Mouse (Mus musculus): ENCODE measurements at regions not wholly inside any gene's neighbourhood (a gene's known extent, or its start where the extent isn't known, plus 50 kb on each side); places are given as distances from the start of the nearest gene placed in this dataset.

- Histone ChIP-seq H3K27ac (ENCODE audit: low read depth, low read length) (no peak overlapping the region), H3K9me3 (replicated peaks; ENCODE audit: control insufficient read depth, low read length) (no peaks in the 10 kb centered on the region), H3K27me3 (replicated peaks; ENCODE audit: control insufficient read depth, insufficient read depth, low read length) (no peaks in the 10 kb centered on the region), H3K36me3 (ENCODE audit: control insufficient read depth, insufficient read depth, low read length) (no peaks in the 10 kb centered on the region), H3K9ac (ENCODE audit: low read length) (no peak overlapping the region), H3K4me3 (ENCODE audit: low read depth, low read length) (no peak overlapping the region), H3K4me1 (ENCODE audit: control insufficient read depth, insufficient read depth, low read length) (peaks cover 10% of the 10 kb centered on the region; the same call in 1 of the 2 replicates), H3K4me2 (ENCODE audit: low read length) (no peak overlapping the region)
- 93% methylated on average over 4 of the region's 4 CpGs for WGBS
- no peak for ATAC-seq
- no peak for DNase-seq (ENCODE audit: low spot score)
Measured at GRCm38 (mm10) chrX:99544410-99544809, 73.3 kb upstream of the Pja1 start.

GRCm38 (mm10) chrX:99541916-99542315, 70.8 kb upstream of the Pja1 start:
- H3K4me1 ChIP-seq (ENCODE audit: control insufficient read depth, insufficient read depth, low read length): peaks cover 5% of the 10 kb centered on the region; the same call in 1 of the 2 replicates
- no peak overlapping the region for H3K4me2 ChIP-seq (ENCODE audit: low read length)
- H3K27ac ChIP-seq (ENCODE audit: low read depth, low read length): no peak overlapping the region
- no peaks in the 10 kb centered on the region for H3K27me3 ChIP-seq (replicated peaks; ENCODE audit: control insufficient read depth, insufficient read depth, low read length)
- 96% methylated on average over 3 of the region's 3 CpGs for WGBS
- no peak overlapping the region for H3K9ac ChIP-seq (ENCODE audit: low read length)
- DNase-seq (ENCODE audit: low spot score): no peak
- ATAC-seq: no peak
- H3K36me3 ChIP-seq (ENCODE audit: control insufficient read depth, insufficient read depth, low read length): no peaks in the 10 kb centered on the region
- H3K4me3 ChIP-seq (ENCODE audit: low read depth, low read length): no peak overlapping the region
- H3K9me3 ChIP-seq (replicated peaks; ENCODE audit: control insufficient read depth, low read length): no peaks in the 10 kb centered on the region

GRCm38 (mm10) chrX:99540087-99540576, 69.1 kb upstream of the Pja1 start:
- Histone ChIP-seq H3K4me3 (ENCODE audit: low read depth, low read length) (no peak overlapping the region), H3K4me2 (ENCODE audit: low read length) (no peak overlapping the region), H3K4me1 (ENCODE audit: control insufficient read depth, insufficient read depth, low read length) (peaks cover 6% of the 10 kb centered on the region; the same call in 1 of the 2 replicates), H3K36me3 (ENCODE audit: control insufficient read depth, insufficient read depth, low read length) (no peaks in the 10 kb centered on the region), H3K27me3 (replicated peaks; ENCODE audit: control insufficient read depth, insufficient read depth, low read length) (no peaks in the 10 kb centered on the region), H3K9me3 (replicated peaks; ENCODE audit: control insufficient read depth, low read length) (no peaks in the 10 kb centered on the region), H3K27ac (ENCODE audit: low read depth, low read length) (peak overlapping the region; percentile 75; the same call in 1 of the 2 replicates), H3K9ac (ENCODE audit: low read length) (no peak overlapping the region)
- DNase-seq (ENCODE audit: low spot score) (peak; percentile 68), ATAC-seq (peak; percentile 93)
- 44% methylated on average over 6 of the region's 6 CpGs for WGBS

- H3K9ac ChIP-seq (ENCODE audit: low read length): no peak overlapping the region
- H3K4me3 ChIP-seq (ENCODE audit: low read depth, low read length): no peak overlapping the region
- no peak for DNase-seq (ENCODE audit: low spot score)
- ATAC-seq: no peak; the same call in 1 of the 2 replicates
- 79% methylated on average over 4 of the region's 4 CpGs for WGBS
- H3K27me3 ChIP-seq (replicated peaks; ENCODE audit: control insufficient read depth, insufficient read depth, low read length): no peaks in the 10 kb centered on the region
- H3K4me2 ChIP-seq (ENCODE audit: low read length): no peak overlapping the region
- H3K9me3 ChIP-seq (replicated peaks; ENCODE audit: control insufficient read depth, low read length): no peaks in the 10 kb centered on the region
- H3K27ac ChIP-seq (ENCODE audit: low read depth, low read length): peak overlapping the region; percentile 75; the same call in 1 of the 2 replicates
- peaks cover 8% of the 10 kb centered on the region; the same call in 1 of the 2 replicates for H3K4me1 ChIP-seq (ENCODE audit: control insufficient read depth, insufficient read depth, low read length)
- no peaks in the 10 kb centered on the region for H3K36me3 ChIP-seq (ENCODE audit: control insufficient read depth, insufficient read depth, low read length)
Measured at GRCm38 (mm10) chrX:99539684-99540083, 68.6 kb upstream of the Pja1 start.

GRCm38 (mm10) chrX:99537814-99538213, 66.7 kb upstream of the Pja1 start:
- ATAC-seq (no peak), DNase-seq (ENCODE audit: low spot score) (no peak)
- Histone ChIP-seq H3K27me3 (replicated peaks; ENCODE audit: control insufficient read depth, insufficient read depth, low read length) (no peaks in the 10 kb centered on the region), H3K36me3 (ENCODE audit: control insufficient read depth, insufficient read depth, low read length) (no peaks in the 10 kb centered on the region), H3K9me3 (replicated peaks; ENCODE audit: control insufficient read depth, low read length) (no peaks in the 10 kb centered on the region), H3K9ac (ENCODE audit: low read length) (no peak overlapping the region), H3K27ac (ENCODE audit: low read depth, low read length) (no peak overlapping the region), H3K4me3 (ENCODE audit: low read depth, low read length) (no peak overlapping the region), H3K4me2 (ENCODE audit: low read length) (no peak overlapping the region), H3K4me1 (ENCODE audit: control insufficient read depth, insufficient read depth, low read length) (peaks cover 8% of the 10 kb centered on the region; the same call in 1 of the 2 replicates)
- 88% methylated on average over 4 of the region's 4 CpGs for WGBS

- Histone ChIP-seq H3K4me3 (ENCODE audit: low read depth, low read length) (no peak overlapping the region), H3K27me3 (replicated peaks; ENCODE audit: control insufficient read depth, insufficient read depth, low read length) (no peaks in the 10 kb centered on the region), H3K27ac (ENCODE audit: low read depth, low read length) (peak overlapping the region; percentile 55; the same call in 1 of the 2 replicates), H3K36me3 (ENCODE audit: control insufficient read depth, insufficient read depth, low read length) (no peaks in the 10 kb centered on the region), H3K4me2 (ENCODE audit: low read length) (no peak overlapping the region), H3K9me3 (replicated peaks; ENCODE audit: control insufficient read depth, low read length) (no peaks in the 10 kb centered on the region), H3K4me1 (ENCODE audit: control insufficient read depth, insufficient read depth, low read length) (peaks cover 8% of the 10 kb centered on the region; the same call in 1 of the 2 replicates), H3K9ac (ENCODE audit: low read length) (no peak overlapping the region)
- DNase-seq (ENCODE audit: low spot score): peak; percentile 73
- ATAC-seq: peak; percentile 79
- WGBS: 48% methylated on average over 4 of the region's 4 CpGs
Measured at GRCm38 (mm10) chrX:99534922-99535321, 63.8 kb upstream of the Pja1 start.

- Histone ChIP-seq H3K27me3 (replicated peaks; ENCODE audit: control insufficient read depth, insufficient read depth, low read length) (no peaks in the 10 kb centered on the region), H3K4me2 (ENCODE audit: low read length) (no peak overlapping the region), H3K9me3 (replicated peaks; ENCODE audit: control insufficient read depth, low read length) (no peaks in the 10 kb centered on the region), H3K36me3 (ENCODE audit: control insufficient read depth, insufficient read depth, low read length) (no peaks in the 10 kb centered on the region), H3K27ac (ENCODE audit: low read depth, low read length) (no peak overlapping the region), H3K4me3 (ENCODE audit: low read depth, low read length) (no peak overlapping the region), H3K4me1 (ENCODE audit: control insufficient read depth, insufficient read depth, low read length) (peaks cover 3% of the 10 kb centered on the region; the same call in 1 of the 2 replicates), H3K9ac (ENCODE audit: low read length) (no peak overlapping the region)
- ATAC-seq (no peak), DNase-seq (ENCODE audit: low spot score) (no peak)
- 75% methylated on average over 3 of the region's 3 CpGs for WGBS
Measured at GRCm38 (mm10) chrX:99531154-99531553, 60.1 kb upstream of the Pja1 start.

- Histone ChIP-seq H3K27ac (ENCODE audit: low read depth, low read length) (no peak overlapping the region), H3K4me2 (ENCODE audit: low read length) (no peak overlapping the region), H3K9ac (ENCODE audit: low read length) (no peak overlapping the region), H3K36me3 (ENCODE audit: control insufficient read depth, insufficient read depth, low read length) (no peaks in the 10 kb centered on the region), H3K27me3 (replicated peaks; ENCODE audit: control insufficient read depth, insufficient read depth, low read length) (no peaks in the 10 kb centered on the region), H3K4me3 (ENCODE audit: low read depth, low read length) (no peak overlapping the region), H3K9me3 (replicated peaks; ENCODE audit: control insufficient read depth, low read length) (no peaks in the 10 kb centered on the region), H3K4me1 (ENCODE audit: control insufficient read depth, insufficient read depth, low read length) (peaks cover 3% of the 10 kb centered on the region; the same call in 1 of the 2 replicates)
- DNase-seq (ENCODE audit: low spot score): no peak
- ATAC-seq: no peak
- WGBS: 74% methylated on average over 7 of the region's 7 CpGs
Measured at GRCm38 (mm10) chrX:99530511-99530910, 59.4 kb upstream of the Pja1 start.

- 36% methylated on average over 6 of the region's 6 CpGs for WGBS
- Histone ChIP-seq H3K4me1 (ENCODE audit: control insufficient read depth, insufficient read depth, low read length) (peaks cover 6% of the 10 kb centered on the region; the same call in 1 of the 2 replicates), H3K27me3 (replicated peaks; ENCODE audit: control insufficient read depth, insufficient read depth, low read length) (no peaks in the 10 kb centered on the region), H3K36me3 (ENCODE audit: control insufficient read depth, insufficient read depth, low read length) (no peaks in the 10 kb centered on the region), H3K27ac (ENCODE audit: low read depth, low read length) (no peak overlapping the region; the same call in 1 of the 2 replicates), H3K4me3 (ENCODE audit: low read depth, low read length) (no peak overlapping the region), H3K9me3 (replicated peaks; ENCODE audit: control insufficient read depth, low read length) (no peaks in the 10 kb centered on the region), H3K9ac (ENCODE audit: low read length) (no peak overlapping the region), H3K4me2 (ENCODE audit: low read length) (no peak overlapping the region)
- no peak for ATAC-seq
- DNase-seq (ENCODE audit: low spot score): no peak
Measured at GRCm38 (mm10) chrX:99523306-99523705, 52.2 kb upstream of the Pja1 start.
